ENCODE assay signal across 9 mouse cellular contexts in the genomic region with DNA sequence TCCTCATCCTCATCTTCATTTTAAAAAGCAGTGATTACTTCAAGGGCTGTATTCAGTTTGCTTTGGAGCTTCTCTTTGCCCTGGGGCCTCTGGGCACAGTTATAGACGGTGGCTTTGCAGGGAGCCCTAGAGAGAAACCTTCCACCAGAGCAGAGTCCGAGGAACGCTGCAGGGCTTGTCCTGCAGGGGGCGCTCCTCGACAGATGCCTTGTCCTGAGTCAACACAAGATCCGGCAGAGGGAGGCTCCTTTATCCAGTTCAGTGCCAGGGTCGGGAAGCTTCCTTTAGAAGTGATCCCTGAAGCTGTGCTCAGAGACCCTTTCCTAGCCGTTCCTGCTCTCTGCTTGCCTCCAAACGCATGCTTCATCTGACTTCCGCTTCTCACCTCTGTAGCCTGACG. TPM values are rescaled to one million over a fixed set of nuclear protein-coding genes. Genes with fewer than 3 reads are reported as not detected.
DNase-seq lines count a peak whose midpoint lies in the region; ATAC-seq and TF ChIP-seq lines count a peak whose summit lies in the region.
"Had no signal": no experiment of that assay in that cellular context is flagged by ENCODE, and none has a peak within 500 bp of the region (broad histone marks: within the 10 kb centered on the region; RNA-seq: fewer than 3 reads in every experiment).

No protein-coding gene starts in this region.

- DNase-seq in 3T3-L1 (ENCODE audit: low read depth, low spot score): peak; percentile 90
- DNase-seq in adrenal gland, postnatal 14 days: peak; percentile 88
- peak; percentile 86 for DNase-seq in embryonic facial prominence, embryonic 11.5 days (ENCODE audit: low spot score)
- peak; percentile 79 to 88 for DNase-seq in heart, adult 2 months
- peak; percentile 85 for DNase-seq in kidney, adult 9 months
- DNase-seq in limb, embryonic 14.5 days (ENCODE audit: low spot score): peak; percentile 83
- DNase-seq in thymus, postnatal 4 days: peak; percentile 72

- H3K9me3 ChIP-seq in embryonic facial prominence, embryonic 11.5 days (replicated peaks; ENCODE audit: control insufficient read depth, low read length): no peaks in the 10 kb centered on the region
- H3K9me3 ChIP-seq in limb, embryonic 14.5 days (ENCODE audit: control insufficient read depth, low read length): no peaks in the 10 kb centered on the region
- H3K9me3 ChIP-seq: stomach, embryonic 15.5 days had no signal

- TF ChIP-seq CTCF in heart, adult 2 months (IDR thresholded peaks at IDR 0.05): no peak; the same call in 1 of the 2 replicates
- TF ChIP-seq CTCF in olfactory bulb, adult 2 months (IDR thresholded peaks at IDR 0.05; ENCODE audit: insufficient read depth, low read depth, low read length): peak; percentile 76

- TF ChIP-seq POLR2A in heart, adult 2 months (IDR thresholded peaks at IDR 0.05; ENCODE audit: insufficient read depth, low read depth, low read length): no peak
- no peak for TF ChIP-seq POLR2A in limb, embryonic 14.5 days (IDR thresholded peaks at IDR 0.05; ENCODE audit: borderline replicate concordance, extremely low read depth, insufficient read depth, insufficient read length)
- no peak for TF ChIP-seq POLR2A in olfactory bulb, adult 2 months (IDR thresholded peaks at IDR 0.05; ENCODE audit: insufficient read depth, low read depth, low read length)

- no peaks in the 10 kb centered on the region for H3K4me1 ChIP-seq in embryonic facial prominence, embryonic 11.5 days (ENCODE audit: control insufficient read depth, insufficient read depth, low read length)
- H3K4me1 ChIP-seq in heart, adult 2 months (ENCODE audit: control insufficient read depth, insufficient read depth, low read length): 0 out of 2 replicates have a peak, but pooled peaks cover 1% of the 10 kb centered on the region
- H3K4me1 ChIP-seq in limb, embryonic 14.5 days (ENCODE audit: control insufficient read depth, insufficient read depth, low read length): peaks cover 5% of the 10 kb centered on the region
- peaks cover 13% of the 10 kb centered on the region for H3K4me1 ChIP-seq in olfactory bulb, adult 2 months (ENCODE audit: control insufficient read depth, insufficient read depth, low read length)

- H3K4me3 ChIP-seq in embryonic facial prominence, embryonic 11.5 days (ENCODE audit: low read depth, low read length): no peak overlapping the region
- peak overlapping the region; percentile 15; the same call in 1 of the 2 replicates for H3K4me3 ChIP-seq in heart, adult 2 months
- H3K4me3 ChIP-seq in limb, embryonic 14.5 days (replicated peaks; ENCODE audit: low read length): no peak overlapping the region
- H3K4me3 ChIP-seq in olfactory bulb, adult 2 months (ENCODE audit: insufficient read depth, low read depth, low read length): no peak overlapping the region
- H3K4me3 ChIP-seq: stomach, embryonic 15.5 days had no signal

- TF ChIP-seq EP300 in heart, adult 2 months (IDR thresholded peaks at IDR 0.05; ENCODE audit: insufficient read depth, low read depth, low read length): no peak; the same call in 1 of the 2 replicates

- 14% methylated on average over 11 of the region's 11 CpGs for WGBS in embryonic facial prominence, embryonic 11.5 days
- 17% methylated on average over 11 of the region's 11 CpGs for WGBS in heart, adult 2 months
- 17% methylated on average over 11 of the region's 11 CpGs for WGBS in limb, embryonic 14.5 days
- WGBS in olfactory bulb, adult 2 months: 15% methylated on average over 11 of the region's 11 CpGs

- no peak; the same call in 1 of the 2 replicates for ATAC-seq in embryonic facial prominence, embryonic 11.5 days (replicated peaks; ENCODE audit: insufficient number of reproducible peaks, low FRiP score, low TSS enrichment, low read depth)
- no peak for ATAC-seq in limb, embryonic 14.5 days (ENCODE audit: low FRiP score, low read depth)

- H3K27me3 ChIP-seq in embryonic facial prominence, embryonic 11.5 days (ENCODE audit: control insufficient read depth, insufficient read depth, low read length): no peaks in the 10 kb centered on the region
- H3K27me3 ChIP-seq in heart, adult 2 months (ENCODE audit: control insufficient read depth, insufficient read depth, low read length): no peaks in the 10 kb centered on the region
- peaks cover 13% of the 10 kb centered on the region; the same call in 1 of the 2 replicates for H3K27me3 ChIP-seq in limb, embryonic 14.5 days (ENCODE audit: control insufficient read depth, insufficient read depth, low read length)
- H3K27me3 ChIP-seq: stomach, embryonic 15.5 days had no signal

- H3K27ac ChIP-seq in embryonic facial prominence, embryonic 11.5 days (replicated peaks; ENCODE audit: low read depth, low read length): no peak overlapping the region
- peak overlapping the region; percentile 39 for H3K27ac ChIP-seq in heart, adult 2 months
- H3K27ac ChIP-seq in limb, embryonic 14.5 days (replicated peaks; ENCODE audit: low read depth, low read length): no peak overlapping the region
- no peak overlapping the region for H3K27ac ChIP-seq in olfactory bulb, adult 2 months (ENCODE audit: insufficient read depth, low read depth, low read length)
- H3K27ac ChIP-seq: stomach, embryonic 15.5 days had no signal

- H3K36me3 ChIP-seq in embryonic facial prominence, embryonic 11.5 days (replicated peaks; ENCODE audit: control insufficient read depth, insufficient read depth, low read depth, low read length): no peaks in the 10 kb centered on the region; the same call in 1 of the 2 replicates
- H3K36me3 ChIP-seq in heart, adult 2 months (ENCODE audit: control insufficient read depth, insufficient read depth, low read length): no peaks in the 10 kb centered on the region
- H3K36me3 ChIP-seq in limb, embryonic 14.5 days (ENCODE audit: control insufficient read depth, insufficient read depth, low read length): peaks cover 40% of the 10 kb centered on the region
- H3K36me3 ChIP-seq: stomach, embryonic 15.5 days had no signal

- H3K9ac ChIP-seq in embryonic facial prominence, embryonic 11.5 days (replicated peaks; ENCODE audit: low read length): no peak overlapping the region
- H3K9ac ChIP-seq in heart, adult 2 months (ENCODE audit: low read depth, low read length): no peak overlapping the region
- H3K9ac ChIP-seq in limb, embryonic 14.5 days (ENCODE audit: low read depth, low read length, severe bottlenecking): no peak overlapping the region
- H3K9ac ChIP-seq: stomach, embryonic 15.5 days had no signal

- H3K4me2 ChIP-seq in embryonic facial prominence, embryonic 11.5 days (ENCODE audit: low read depth, low read length): no peak overlapping the region
- no peak overlapping the region for H3K4me2 ChIP-seq in limb, embryonic 14.5 days (replicated peaks; ENCODE audit: low read depth, low read length, severe bottlenecking)
- H3K4me2 ChIP-seq: stomach, embryonic 15.5 days had no signal

- H3K79me2 ChIP-seq in heart, adult 2 months (replicated peaks; ENCODE audit: control insufficient read depth, insufficient read depth, low read length): no peaks in the 10 kb centered on the region

- intact Hi-C loops in heart, adult 2 months (cut with DNase I): loop anchor here (1.0 to 5.0 kb wide), 3 partner anchors 263 to 513 kb away; no protein-coding TSS in a partner anchor

RNA-seq across cellular contexts. Expression of gene Cxcl12, which starts 5.5 kb away (rescaled TPM):
- 97.5 and 98.9 TPM in 2 replicates for total RNA-seq in adrenal gland, postnatal 14 days (2021)
- polyA plus RNA-seq in embryonic facial prominence, embryonic 11.5 days (2014; fragmentation: Nextera tagmentation; extraction: Ambion mirVana): 147 TPM in 2 replicates
- total RNA-seq in heart, adult 2 months (2021): 100 to 1,000 TPM in 1 of 2 experiments, 10 to 100 TPM in 1; 97.9 to 116 TPM
- polyA plus RNA-seq in heart, adult 2 months (2012; rRNA removed): 101 and 166 TPM in 2 replicates
- 207 and 208 TPM in 2 replicates for polyA plus RNA-seq in limb, embryonic 14.5 days (2012; rRNA removed)
- 146 and 161 TPM in 2 replicates for polyA plus RNA-seq in limb, embryonic 14.5 days (2014; fragmentation: Nextera tagmentation; extraction: Ambion mirVana)
- not detected in 2 replicates for polyA plus RNA-seq in olfactory bulb, adult 2 months (2012; ENCODE audit: insufficient read depth, insufficient read length, low replicate concordance, missing spikeins)
